Mouse (Mus musculus): ENCODE data around the gene Hao1. TPM values are rescaled to one million over a fixed set of nuclear protein-coding genes. Genes with fewer than 3 reads are reported as not detected.
A peak's percentile ranks its signal among the peaks of the same experiment; 100 is the strongest.

Gene Hao1
- polyA plus RNA-seq (2012; ENCODE audit: insufficient read depth, insufficient read length, missing spikeins): not detected in 2 replicates

DNA sequence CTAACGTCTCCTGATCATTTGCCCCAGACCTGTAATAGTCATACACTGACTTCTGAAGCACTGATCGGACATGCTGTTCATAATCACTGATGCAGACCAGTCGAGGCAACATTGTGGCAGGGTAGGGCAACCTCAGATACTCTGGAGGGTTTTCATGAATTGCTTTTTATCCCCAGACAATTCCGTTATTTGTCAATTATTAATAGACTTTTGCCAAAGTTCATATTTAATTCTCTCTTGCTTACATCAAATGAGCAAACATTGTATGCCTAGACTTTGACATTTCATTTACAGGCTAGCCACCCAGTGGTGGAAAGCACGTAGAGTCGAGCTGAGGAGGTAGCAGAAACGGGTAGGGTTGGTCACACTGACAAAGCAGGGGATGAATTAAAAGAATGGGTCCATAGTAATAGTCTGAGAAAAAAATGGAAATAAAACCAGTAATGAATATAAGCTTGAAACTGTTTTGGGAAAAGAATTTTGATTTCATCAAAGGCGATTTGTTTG, at the start of gene Hao1:
Gene Hao1, minus strand, starts transcription at position 148 of the 507 bp plus-strand sequence.
- no peak for TF ChIP-seq POLR2A (IDR thresholded peaks at IDR 0.05; ENCODE audit: borderline replicate concordance, low read depth, low read length)
- TF ChIP-seq CTCF (IDR thresholded peaks at IDR 0.05; ENCODE audit: low read depth, low read length): no peak
- Histone ChIP-seq H3K4me3 (ENCODE audit: insufficient read depth, low read length) (no peak within 1 kb of the TSS), H3K27ac (ENCODE audit: insufficient read depth, low read depth, low read length) (no peak within 1 kb of the TSS), H3K4me1 (ENCODE audit: control insufficient read depth, insufficient read depth, low read length) (no peaks in the 10 kb centered on the region)

DNA sequence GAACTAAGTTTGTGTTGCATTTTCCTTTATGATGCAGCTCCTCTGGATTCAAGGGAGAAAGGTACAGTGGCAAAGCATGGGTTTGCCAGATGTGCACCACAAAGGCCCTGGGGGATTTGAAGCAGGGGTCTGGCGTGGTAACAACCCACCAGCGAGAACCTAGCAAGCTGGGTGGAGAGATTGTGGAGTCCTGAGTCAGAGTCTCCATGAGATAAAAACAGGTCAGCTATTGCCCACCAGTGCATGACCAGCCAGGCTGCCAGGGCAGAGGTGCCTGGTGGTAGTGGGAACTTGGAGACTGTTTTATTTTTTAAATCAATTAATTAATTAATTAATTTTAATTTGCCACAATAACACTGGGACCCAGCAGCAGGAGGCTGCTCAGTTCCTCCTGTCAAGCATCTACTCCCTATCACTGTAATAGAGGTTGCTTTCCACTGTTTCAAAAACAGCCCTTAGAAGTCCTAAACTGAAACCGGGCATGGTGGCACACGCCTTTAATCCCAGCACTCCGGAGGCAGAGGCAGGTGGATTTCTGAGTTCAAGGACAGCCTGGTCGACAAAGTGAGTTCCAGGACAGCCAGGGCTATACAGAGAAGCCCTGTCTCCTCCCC, 37.0 kb upstream of the Hao1 start:
- TF ChIP-seq CTCF (IDR thresholded peaks at IDR 0.05; ENCODE audit: low read depth, low read length) (no peak), POLR2A (IDR thresholded peaks at IDR 0.05; ENCODE audit: borderline replicate concordance, low read depth, low read length) (no peak)
- Histone ChIP-seq H3K4me3 (ENCODE audit: insufficient read depth, low read length) (no peak overlapping the region), H3K27ac (ENCODE audit: insufficient read depth, low read depth, low read length) (no peak overlapping the region), H3K4me1 (ENCODE audit: control insufficient read depth, insufficient read depth, low read length) (no peaks in the 10 kb centered on the region)

DNA sequence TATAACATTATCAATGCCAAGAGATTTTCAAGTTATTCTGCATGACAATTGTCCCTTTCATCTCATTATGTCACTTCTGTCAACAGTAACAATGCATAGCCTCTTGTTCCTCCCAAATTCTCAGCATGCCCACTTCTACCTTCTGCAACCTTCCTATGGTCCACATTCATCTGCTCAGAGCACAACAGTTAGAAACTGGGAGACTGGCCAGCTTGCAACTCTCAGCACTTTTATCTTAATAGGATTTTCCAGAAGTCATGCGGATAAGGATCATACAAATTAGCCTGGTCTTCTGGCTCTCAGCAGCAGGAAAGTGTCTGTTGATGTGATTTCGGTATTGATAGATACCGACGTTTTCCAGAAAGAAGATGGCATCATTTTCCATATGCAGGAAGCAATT, 31.1 kb upstream of the Hao1 start:
- Histone ChIP-seq H3K27ac (ENCODE audit: insufficient read depth, low read depth, low read length) (no peak overlapping the region), H3K4me1 (ENCODE audit: control insufficient read depth, insufficient read depth, low read length) (no peaks in the 10 kb centered on the region), H3K4me3 (ENCODE audit: insufficient read depth, low read length) (no peak overlapping the region)
- TF ChIP-seq CTCF (IDR thresholded peaks at IDR 0.05; ENCODE audit: low read depth, low read length): no peak
- TF ChIP-seq POLR2A (IDR thresholded peaks at IDR 0.05; ENCODE audit: borderline replicate concordance, low read depth, low read length): no peak

DNA sequence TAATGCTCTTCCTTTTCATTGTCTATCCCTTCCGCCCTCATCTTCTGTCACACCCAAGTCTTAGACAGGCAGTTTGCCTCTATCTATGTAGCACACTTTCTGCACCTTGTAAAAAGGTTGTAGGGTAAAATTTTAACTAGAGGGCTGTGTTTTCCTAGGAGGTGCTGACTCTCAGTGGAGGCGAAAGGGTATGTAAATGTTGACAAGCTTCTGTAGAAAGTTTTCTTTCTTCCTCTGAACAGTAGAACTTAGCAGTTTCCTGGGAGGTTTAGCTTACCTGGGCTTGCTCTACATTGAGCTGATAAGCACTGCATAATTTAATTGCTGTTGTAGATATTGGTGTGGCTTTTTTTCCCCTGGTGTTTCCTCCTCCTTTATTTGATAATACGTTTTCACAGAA, 5.3 kb upstream of the Hao1 start:
- Histone ChIP-seq H3K27ac (ENCODE audit: insufficient read depth, low read depth, low read length) (no peak overlapping the region), H3K4me1 (ENCODE audit: control insufficient read depth, insufficient read depth, low read length) (no peaks in the 10 kb centered on the region), H3K4me3 (ENCODE audit: insufficient read depth, low read length) (no peak overlapping the region)
- TF ChIP-seq CTCF (IDR thresholded peaks at IDR 0.05; ENCODE audit: low read depth, low read length) (no peak), POLR2A (IDR thresholded peaks at IDR 0.05; ENCODE audit: borderline replicate concordance, low read depth, low read length) (no peak)

DNA sequence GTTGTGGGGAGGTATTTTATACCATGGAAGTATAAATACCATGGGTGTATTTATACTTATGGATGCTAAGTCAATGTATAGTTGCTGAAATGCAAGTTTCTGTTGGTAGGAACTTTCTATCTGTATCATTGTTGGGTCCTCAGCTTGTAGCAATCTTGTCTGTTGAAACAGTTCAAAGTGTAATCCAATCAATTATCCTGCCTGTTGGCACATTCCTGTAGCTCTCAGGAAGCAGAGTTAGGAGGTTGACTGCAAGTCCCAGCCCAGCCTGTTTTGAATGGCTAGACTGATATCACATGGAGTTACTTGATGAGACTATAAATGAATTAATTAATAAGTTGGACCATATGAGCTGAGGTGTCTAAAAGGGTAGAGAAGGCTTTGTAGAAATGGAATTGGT, 1.8 kb downstream of the Hao1 start:
- H3K27ac ChIP-seq (ENCODE audit: insufficient read depth, low read depth, low read length): no peak overlapping the region
- H3K4me1 ChIP-seq (ENCODE audit: control insufficient read depth, insufficient read depth, low read length): no peaks in the 10 kb centered on the region
- no peak overlapping the region for H3K4me3 ChIP-seq (ENCODE audit: insufficient read depth, low read length)
- TF ChIP-seq POLR2A (IDR thresholded peaks at IDR 0.05; ENCODE audit: borderline replicate concordance, low read depth, low read length) (no peak), CTCF (IDR thresholded peaks at IDR 0.05; ENCODE audit: low read depth, low read length) (no peak)

DNA sequence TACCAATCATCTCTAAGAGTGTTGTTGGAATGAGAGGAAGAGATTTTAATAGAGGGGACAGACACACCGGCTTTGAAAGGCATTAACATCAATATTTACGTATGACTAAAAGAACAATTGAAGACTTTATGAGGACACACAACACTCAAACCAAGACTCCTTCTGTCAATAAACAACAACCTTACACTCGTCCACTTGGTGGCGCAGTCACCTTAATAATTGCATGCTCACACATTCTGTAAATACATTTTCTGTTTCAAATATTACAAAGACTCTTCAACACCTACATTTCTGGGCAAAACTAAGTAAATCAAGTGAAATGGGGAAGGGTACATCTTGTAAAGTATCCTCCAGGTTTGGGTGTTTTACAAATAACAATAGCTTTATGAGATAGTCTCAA, 4.4 kb downstream of the Hao1 start:
- Histone ChIP-seq H3K4me3 (ENCODE audit: insufficient read depth, low read length) (no peak overlapping the region), H3K27ac (ENCODE audit: insufficient read depth, low read depth, low read length) (no peak overlapping the region), H3K4me1 (ENCODE audit: control insufficient read depth, insufficient read depth, low read length) (peaks cover 8% of the 10 kb centered on the region)
- TF ChIP-seq CTCF (IDR thresholded peaks at IDR 0.05; ENCODE audit: low read depth, low read length): no peak
- no peak for TF ChIP-seq POLR2A (IDR thresholded peaks at IDR 0.05; ENCODE audit: borderline replicate concordance, low read depth, low read length)

DNA sequence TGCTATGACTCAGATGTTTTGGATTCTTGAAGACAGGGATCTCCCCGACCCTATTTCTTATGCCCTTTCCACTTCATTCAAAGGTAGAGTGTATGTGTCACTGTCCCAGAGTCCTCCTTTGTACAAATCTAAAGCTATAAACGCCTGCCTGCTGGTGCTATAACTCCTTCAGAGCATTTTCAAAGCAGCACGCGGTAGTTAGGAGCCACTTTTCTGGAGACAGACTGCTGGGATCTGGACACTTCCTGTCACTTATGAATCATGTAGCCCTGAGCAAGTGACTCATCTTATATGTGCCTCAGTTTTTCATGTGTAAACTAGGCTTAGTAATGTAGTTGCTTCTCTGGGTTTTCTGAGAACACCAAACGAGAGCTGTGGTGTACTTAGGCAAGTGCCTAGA, 9.1 kb downstream of the Hao1 start:
- peaks cover 10% of the 10 kb centered on the region for H3K4me1 ChIP-seq (ENCODE audit: control insufficient read depth, insufficient read depth, low read length)
- no peak overlapping the region for H3K27ac ChIP-seq (ENCODE audit: insufficient read depth, low read depth, low read length)
- H3K4me3 ChIP-seq (ENCODE audit: insufficient read depth, low read length): no peak overlapping the region; the same call in 1 of the 2 replicates
- no peak for TF ChIP-seq POLR2A (IDR thresholded peaks at IDR 0.05; ENCODE audit: borderline replicate concordance, low read depth, low read length)
- TF ChIP-seq CTCF (IDR thresholded peaks at IDR 0.05; ENCODE audit: low read depth, low read length): no peak

DNA sequence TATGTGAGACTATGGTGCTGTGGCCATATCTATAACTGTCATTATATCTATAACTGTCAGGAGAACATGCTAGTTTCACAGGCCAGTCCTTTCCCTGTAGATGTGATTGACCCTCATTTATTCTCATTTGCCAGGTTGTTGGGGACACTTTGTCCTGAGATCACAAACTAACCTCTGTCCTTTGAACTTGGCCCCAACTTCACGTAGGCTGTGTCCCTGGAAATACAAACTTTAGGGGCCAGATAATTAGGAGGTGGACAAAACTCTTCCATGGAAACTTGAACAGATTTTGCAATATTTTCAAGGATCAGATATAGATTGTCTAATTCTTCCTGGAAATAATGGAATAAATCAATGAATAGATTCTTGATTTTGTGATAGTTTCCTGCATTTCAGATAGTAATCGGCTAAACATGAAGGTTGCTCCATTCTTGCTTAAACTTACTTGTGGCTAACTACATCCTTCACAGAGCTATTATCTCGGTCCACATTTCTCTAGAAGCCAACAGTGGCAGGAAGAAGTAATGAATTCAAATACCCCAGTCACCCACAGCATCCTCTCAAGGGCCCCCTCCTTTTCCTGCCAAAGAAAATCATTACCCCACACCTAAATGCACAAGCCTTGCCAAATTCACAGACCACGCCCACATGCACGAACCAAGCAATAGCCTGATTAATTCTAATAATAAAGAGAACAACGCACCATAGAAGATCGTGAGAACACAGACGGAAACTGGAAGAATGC, 9.7 kb downstream of the Hao1 start:
- peaks cover 10% of the 10 kb centered on the region for H3K4me1 ChIP-seq (ENCODE audit: control insufficient read depth, insufficient read depth, low read length)
- TF ChIP-seq POLR2A (IDR thresholded peaks at IDR 0.05; ENCODE audit: borderline replicate concordance, low read depth, low read length) (no peak), CTCF (IDR thresholded peaks at IDR 0.05; ENCODE audit: low read depth, low read length) (no peak)
- H3K27ac ChIP-seq (ENCODE audit: insufficient read depth, low read depth, low read length): no peak overlapping the region

DNA sequence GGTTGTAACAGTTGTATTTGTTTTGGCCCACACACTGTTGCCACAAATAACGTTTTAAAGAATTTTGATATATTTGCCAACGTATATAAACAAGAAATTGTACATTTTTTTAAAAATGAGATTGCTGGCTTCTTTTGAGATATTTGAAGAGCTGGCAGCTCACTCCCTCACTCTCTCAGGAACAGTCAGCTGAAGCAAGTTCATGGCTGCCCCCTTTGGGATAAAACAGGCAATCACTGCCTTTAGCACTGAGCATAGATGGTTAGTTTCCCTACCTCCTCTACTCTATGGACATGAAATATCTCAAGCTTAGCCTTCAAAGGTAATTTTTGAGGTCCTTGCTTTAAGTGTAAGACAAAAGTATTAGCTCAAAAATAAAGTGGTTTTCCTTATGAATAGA, 10.7 kb downstream of the Hao1 start:
- no peak overlapping the region for H3K27ac ChIP-seq (ENCODE audit: insufficient read depth, low read depth, low read length)
- H3K4me3 ChIP-seq (ENCODE audit: insufficient read depth, low read length): no peak overlapping the region
- peaks cover 10% of the 10 kb centered on the region for H3K4me1 ChIP-seq (ENCODE audit: control insufficient read depth, insufficient read depth, low read length)
- TF ChIP-seq POLR2A (IDR thresholded peaks at IDR 0.05; ENCODE audit: borderline replicate concordance, low read depth, low read length) (no peak), CTCF (IDR thresholded peaks at IDR 0.05; ENCODE audit: low read depth, low read length) (no peak)

More for the DNA sequence above, 9.7 kb downstream of the Hao1 start:
- H3K4me3 ChIP-seq (ENCODE audit: insufficient read depth, low read length): no peak overlapping the region

DNA sequence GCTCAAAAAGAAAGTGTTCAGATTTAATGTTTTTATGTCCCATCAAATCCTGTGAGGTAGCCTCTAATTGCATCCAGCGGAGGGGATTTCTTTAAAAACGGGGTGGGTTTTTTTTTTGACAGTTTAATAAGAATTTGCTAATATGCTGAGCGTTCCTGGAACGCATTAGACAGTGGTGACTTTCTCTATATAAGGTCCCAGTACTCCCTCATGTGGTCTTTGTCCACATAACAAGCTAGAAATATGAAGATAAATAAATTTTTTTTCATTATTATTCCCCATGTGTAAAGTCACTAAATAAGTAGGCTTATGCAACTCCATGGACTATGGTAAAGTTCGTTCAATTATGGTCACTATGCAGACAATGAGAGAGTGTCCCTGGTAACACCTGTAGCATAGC, 13.1 kb downstream of the Hao1 start:
- Histone ChIP-seq H3K27ac (ENCODE audit: insufficient read depth, low read depth, low read length) (no peak overlapping the region), H3K4me3 (ENCODE audit: insufficient read depth, low read length) (peak overlapping the region; percentile 18; the same call in 1 of the 2 replicates), H3K4me1 (ENCODE audit: control insufficient read depth, insufficient read depth, low read length) (peaks cover 10% of the 10 kb centered on the region)
- TF ChIP-seq POLR2A (IDR thresholded peaks at IDR 0.05; ENCODE audit: borderline replicate concordance, low read depth, low read length) (no peak), CTCF (IDR thresholded peaks at IDR 0.05; ENCODE audit: low read depth, low read length) (no peak)
